Mouse (Mus musculus) MEL (cell line): ENCODE data around the gene Sec16a. TPM values are rescaled to one million over a fixed set of nuclear protein-coding genes. Genes with fewer than 3 reads are reported as not detected.

ENCODE experiments used
- DNase-seq: peaks from one replicate; pipeline ENCODE4 v3.0.0; 2011; ENCODE audit warnings: low read depth, low spot score
- H3K27ac ChIP-seq: 2 replicates; pipeline ENCODE4 v1.5.1; 2012; ENCODE audit warnings: low read depth, mild to moderate bottlenecking, control low read depth, low read length, moderate library complexity; ENCODE audit not compliant: control insufficient read depth
- H3K27me3 ChIP-seq, 2 experiments: fragments of 150-350 bp in 1 of 2; sonication (generic) in 1 of 2; 2 replicates each; pipeline ENCODE4 v1.6.1; 2012; ENCODE audit warnings: low read length in 2 of 2, mild to moderate bottlenecking in 2 of 2, improper control_type of control experiment in 1 of 2, moderate library complexity in 1 of 2; ENCODE audit not compliant: insufficient read depth in 2 of 2, control insufficient read depth in 1 of 2
- H3K36me3 ChIP-seq, 2 experiments: 2 replicates each; pipeline ENCODE4 v1.6.1; 2012 to 2014; ENCODE audit warnings: low read length in 2 of 2, improper control_type of control experiment in 1 of 2, inconsistent platforms in 1 of 2, mild to moderate bottlenecking in 1 of 2; ENCODE audit not compliant: insufficient read depth in 2 of 2, control insufficient read depth in 1 of 2
- H3K4me1 ChIP-seq, 2 experiments: fragments of 150-350 bp in 1 of 2; sonication (generic) in 1 of 2; 2 replicates each; pipeline ENCODE4 v1.6.1; 2012; ENCODE audit warnings: low read length in 2 of 2, improper control_type of control experiment in 1 of 2, mild to moderate bottlenecking in 1 of 2; ENCODE audit not compliant: insufficient read depth in 2 of 2, control insufficient read depth in 1 of 2
- H3K4me3 ChIP-seq, 2 experiments: fragments of 150-350 bp in 1 of 2; sonication (generic) in 1 of 2; 2 replicates each; pipeline ENCODE4 v1.5.1; 2012; ENCODE audit warnings: low read depth in 2 of 2, low read length in 2 of 2, mild to moderate bottlenecking in 2 of 2, moderate library complexity in 2 of 2, control low read depth in 1 of 2, improper control_type of control experiment in 1 of 2; ENCODE audit not compliant: control insufficient read depth in 1 of 2, insufficient read depth in 1 of 2
- H3K79me2 ChIP-seq: 2 replicates; pipeline ENCODE4 v1.6.1; 2012; ENCODE audit warnings: mild to moderate bottlenecking, low read length, moderate library complexity; ENCODE audit not compliant: control insufficient read depth, poor library complexity, insufficient read depth
- H3K9ac ChIP-seq: 2 replicates; pipeline ENCODE4 v1.6.1; 2012; ENCODE audit warnings: low read depth, mild to moderate bottlenecking, control low read depth, low read length, moderate library complexity; ENCODE audit not compliant: control insufficient read depth, poor library complexity, severe bottlenecking
- H3K9me3 ChIP-seq: fragments of 150-350 bp; sonication (generic); replicated peaks from 2 replicates; pipeline ENCODE4 v1.6.1; 2012; ENCODE audit warnings: mild to moderate bottlenecking, low read length, improper control_type of control experiment, moderate library complexity; ENCODE audit not compliant: insufficient read depth
- BHLHE40 ChIP-seq: IDR thresholded peaks from 2 replicates; pipeline ENCODE4 v1.6.1; 2012; ENCODE audit warnings: low read depth, mild to moderate bottlenecking, inconsistent platforms, low read length, improper control_type of control experiment, borderline replicate concordance
- CHD1 ChIP-seq: IDR thresholded peaks from 2 replicates; pipeline ENCODE4 v1.6.1; 2012; ENCODE audit warnings: low read depth, mild to moderate bottlenecking, inconsistent platforms, low read length, improper control_type of control experiment
- CHD2 ChIP-seq: IDR thresholded peaks from 2 replicates; pipeline ENCODE4 v1.6.1; 2011; ENCODE audit warnings: low read length, improper control_type of control experiment
- E2F4 ChIP-seq: IDR thresholded peaks from 2 replicates; pipeline ENCODE4 v1.6.1; 2011; ENCODE audit warnings: low read depth, low read length, improper control_type of control experiment, borderline replicate concordance
- EP300 ChIP-seq, 2 experiments: IDR thresholded peaks; 2 replicates each; pipeline ENCODE4 v1.6.1; 2011; ENCODE audit warnings: improper control_type of control experiment in 2 of 2, low read length in 2 of 2, low read depth in 1 of 2, mild to moderate bottlenecking in 1 of 2
- ETS1 ChIP-seq: IDR thresholded peaks from 2 replicates; pipeline ENCODE4 v1.6.1; 2012; ENCODE audit warnings: low read depth, mild to moderate bottlenecking, inconsistent platforms, low read length, improper control_type of control experiment, moderate library complexity
- GABPA ChIP-seq: IDR thresholded peaks from 2 replicates; pipeline ENCODE4 v1.6.1; 2012; ENCODE audit warnings: low read depth, mild to moderate bottlenecking, inconsistent platforms, low read length, improper control_type of control experiment, moderate library complexity
- GATA1 ChIP-seq: IDR thresholded peaks from 2 replicates; pipeline ENCODE4 v1.6.1; 2011; ENCODE audit warnings: low read depth, low read length, improper control_type of control experiment
- MAX ChIP-seq: IDR thresholded peaks from 2 replicates; pipeline ENCODE4 v1.6.1; 2011; ENCODE audit warnings: low read length, improper control_type of control experiment
- MAZ ChIP-seq: IDR thresholded peaks from 2 replicates; pipeline ENCODE4 v1.6.1; 2012; ENCODE audit warnings: low read depth, mild to moderate bottlenecking, inconsistent platforms, low read length, improper control_type of control experiment
- MYC ChIP-seq: IDR thresholded peaks from 2 replicates; pipeline ENCODE4 v1.6.1; 2011; ENCODE audit warnings: low read depth, mild to moderate bottlenecking, low read length, improper control_type of control experiment, moderate library complexity
- NELFE ChIP-seq: IDR thresholded peaks from 2 replicates; pipeline ENCODE4 v1.6.1; 2011; ENCODE audit warnings: low read depth, low read length, improper control_type of control experiment
- POLR2AphosphoS2 ChIP-seq: IDR thresholded peaks from 2 replicates; pipeline ENCODE4 v1.6.1; 2011; ENCODE audit warnings: low read length, improper control_type of control experiment
- POLR2AphosphoS5 ChIP-seq: IDR thresholded peaks from 2 replicates; pipeline ENCODE4 v1.6.1; 2012; ENCODE audit warnings: low read depth, borderline replicate concordance, mild to moderate bottlenecking, inconsistent platforms, low read length, moderate library complexity, mixed read lengths
- SIN3A ChIP-seq: IDR thresholded peaks from 2 replicates; pipeline ENCODE4 v1.6.1; 2012; ENCODE audit warnings: low read length, improper control_type of control experiment, inconsistent platforms
- TAL1 ChIP-seq: IDR thresholded peaks from 2 replicates; pipeline ENCODE4 v1.6.1; 2012; ENCODE audit warnings: mild to moderate bottlenecking, inconsistent platforms, low read length, moderate library complexity, mixed read lengths
- TBP ChIP-seq: IDR thresholded peaks from 2 replicates; pipeline ENCODE4 v1.8.0; 2011; ENCODE audit warnings: low read depth, low read length, improper control_type of control experiment
- UBTF ChIP-seq: IDR thresholded peaks from 2 replicates; pipeline ENCODE4 v1.6.1; 2012; ENCODE audit warnings: low read depth, mild to moderate bottlenecking, inconsistent platforms, low read length, improper control_type of control experiment, moderate library complexity, borderline replicate concordance; ENCODE audit not compliant: insufficient read depth
- USF2 ChIP-seq, 2 experiments: IDR thresholded peaks; 2 replicates each; pipeline ENCODE4 v1.6.1; 2011 to 2012; ENCODE audit warnings: improper control_type of control experiment in 2 of 2, low read length in 2 of 2, borderline replicate concordance in 1 of 2, inconsistent platforms in 1 of 2, low read depth in 1 of 2, mild to moderate bottlenecking in 1 of 2; ENCODE audit not compliant: insufficient read depth in 1 of 2
- ZC3H11A ChIP-seq: IDR thresholded peaks from 2 replicates; pipeline ENCODE4 v1.6.1; 2012; ENCODE audit warnings: low read depth, mild to moderate bottlenecking, inconsistent platforms, low read length, improper control_type of control experiment
- ZKSCAN1 ChIP-seq: IDR thresholded peaks from 2 replicates; pipeline ENCODE4 v1.6.1; 2012; ENCODE audit warnings: low read depth, mild to moderate bottlenecking, inconsistent platforms, low read length, improper control_type of control experiment, moderate library complexity
- ZNF384 ChIP-seq: IDR thresholded peaks from 2 replicates; pipeline ENCODE4 v1.6.1; 2012; ENCODE audit warnings: low read depth, mild to moderate bottlenecking, inconsistent platforms, low read length, improper control_type of control experiment
- polyA plus RNA-seq, 2 experiments: library from polyadenylated mRNA; stranded (reverse) in 1 of 2; unstranded in 1 of 2; fragments of >175 nt in 1 of 2; fragments of >200 nt in 1 of 2; gene quantifications; 2 replicates each; pipeline versions ENCODE4 v1.2.1 to v1.2.4; 2012; ENCODE audit warnings: low replicate concordance in 2 of 2, low read depth in 1 of 2; ENCODE audit not compliant: insufficient read length in 2 of 2, insufficient read depth in 1 of 2, missing spikeins in 1 of 2
- total RNA-seq: library from RNA; depleted of rRNA; stranded (reverse); fragments of 300-350 nt; gene quantifications from 2 replicates; pipeline ENCODE4 v1.2.3, GENCODE M21; 2012

Gene Sec16a
- total and polyA plus RNA-seq, 3 experiments, result 20.3 to 38.0 TPM; not detected in 1

- Histone ChIP-seq H3K36me3 (peaks cover 2 to 12% of the 10 kb centered on the region in 2 experiments; a peak in 3 of 4 replicates), H3K79me2 (peaks cover 16% of the 10 kb centered on the region), H3K27me3 (no peaks in the 10 kb centered on the region), H3K9ac (no peak overlapping the region), H3K9me3 (no peaks in the 10 kb centered on the region), H3K27ac (no peak overlapping the region), H3K4me3 (no peak overlapping the region), H3K4me1 (peaks cover 6 to 13% of the 10 kb centered on the region in 2 experiments)
- TF ChIP-seq MAX (no peak), SIN3A (no peak), CHD1 (no peak), ZNF384 (no peak), GABPA (no peak), ZC3H11A (no peak), POLR2AphosphoS5 (no peak)
- no peak for DNase-seq
These were observed 2.2 kb downstream of the Sec16a start for GRCm38 (mm10) chr2:26442843-26443242.

GRCm38 (mm10) chr2:26441688-26442087 is 3.3 kb downstream of the Sec16a start:
- TF ChIP-seq POLR2AphosphoS2 (no peak), MYC (no peak), E2F4 (no peak), TAL1 (no peak), BHLHE40 (no peak), GATA1 (no peak), MAZ (no peak), ZKSCAN1 (no peak), ETS1 (no peak), EP300 (IDR thresholded peaks at IDR 0.05; ENCODE audit: low read depth in 1 of 2, low read length in 2 of 2) (no peak), UBTF (no peak), POLR2AphosphoS5 (no peak), CHD2 (no peak), MAX (no peak), ZNF384 (no peak), USF2 (IDR thresholded peaks at IDR 0.05; ENCODE audit: borderline replicate concordance in 1 of 2, insufficient read depth in 1 of 2, low read depth in 1 of 2, low read length in 2 of 2) (no peak), TBP (no peak), NELFE (no peak)
- Histone ChIP-seq H3K36me3 (peaks cover 2 to 12% of the 10 kb centered on the region in 2 experiments; a peak in 3 of 4 replicates), H3K4me1 (peaks cover 6 to 9% of the 10 kb centered on the region in 2 experiments), H3K9me3 (no peaks in the 10 kb centered on the region), H3K27ac (no peak overlapping the region), H3K27me3 (no peaks in the 10 kb centered on the region), H3K4me3 (no peak overlapping the region), H3K9ac (no peak overlapping the region), H3K79me2 (peaks cover 19% of the 10 kb centered on the region)
- DNase-seq, result no peak
